Mouse (Mus musculus) neural tube, embryonic 11.5 days (tissue): Measurements from ENCODE around the gene Nav2. TPM values are rescaled to one million over a fixed set of nuclear protein-coding genes. Genes with fewer than 3 reads are reported as not detected.

Source experiments
- ATAC-seq: fragments of 200-750 bp; cut with Nextera tagmentation; 2 replicates; pipeline ENCODE4 v1.8.0; 2017; ENCODE audit warnings: moderate number of reproducible peaks, mild to moderate bottlenecking, moderate TSS enrichment, moderate library complexity; ENCODE audit not compliant: insufficient read depth, low FRiP score, low TSS enrichment
- DNase-seq: peaks from one replicate; pipeline ENCODE4 v3.0.0-alpha.2; 2015; ENCODE audit warnings: low spot score
- H3K27ac ChIP-seq: fragments of 300-500 bp; sonication (generic); 2 replicates; pipeline ENCODE4 v1.5.1; 2014; ENCODE audit warnings: low read depth, mild to moderate bottlenecking, low read length
- H3K27me3 ChIP-seq: fragments of 300-500 bp; sonication (generic); 2 replicates; pipeline ENCODE4 v1.6.1; 2014; ENCODE audit warnings: mild to moderate bottlenecking, low read length, mixed read lengths; ENCODE audit not compliant: control insufficient read depth, insufficient read depth
- H3K36me3 ChIP-seq: fragments of 300-500 bp; sonication (generic); 2 replicates; pipeline ENCODE4 v1.6.1; 2014; ENCODE audit warnings: mild to moderate bottlenecking, low read length, moderate library complexity, mixed read lengths; ENCODE audit not compliant: control insufficient read depth, insufficient read depth
- H3K4me1 ChIP-seq: fragments of 300-500 bp; sonication (generic); 2 replicates; pipeline ENCODE4 v1.6.1; 2014; ENCODE audit warnings: low read length, mixed read lengths; ENCODE audit not compliant: control insufficient read depth, insufficient read depth
- H3K4me2 ChIP-seq: fragments of 300-500 bp; sonication (generic); 2 replicates; pipeline ENCODE4 v1.6.1; 2014; ENCODE audit warnings: low read depth, mild to moderate bottlenecking, moderate library complexity
- H3K4me3 ChIP-seq: fragments of 300-500 bp; sonication (generic); 2 replicates; pipeline ENCODE4 v1.5.1; 2014; ENCODE audit warnings: low read depth, low read length
- H3K9ac ChIP-seq: fragments of 300-500 bp; sonication (generic); 2 replicates; pipeline ENCODE4 v1.6.1; 2014; ENCODE audit warnings: mild to moderate bottlenecking, low read length
- H3K9me3 ChIP-seq: fragments of 300-500 bp; sonication (generic); 2 replicates; pipeline ENCODE4 v1.6.1; 2016; ENCODE audit warnings: low read length; ENCODE audit not compliant: control insufficient read depth
- WGBS: fragments of 180-500 bp; shearing (Covaris S2); extraction: QIAGEN DNeasy Blood & Tissue Kit; methylation state at CpG from one replicate; pipeline ENCODE4 v1.1.7; 2014; 5-methylcytosine and 5-hydroxymethylcytosine counted together
- polyA plus RNA-seq: library from polyadenylated mRNA; unstranded; fragments of >200 nt; fragmentation: Nextera tagmentation; extraction: Ambion mirVana; gene quantifications from 2 replicates; pipeline ENCODE4 v1.2.1, GENCODE M21; 2014

Nav2 gene
- polyA plus RNA-seq, 1 experiment from 2014 or later = 19.2 TPM

DNA sequence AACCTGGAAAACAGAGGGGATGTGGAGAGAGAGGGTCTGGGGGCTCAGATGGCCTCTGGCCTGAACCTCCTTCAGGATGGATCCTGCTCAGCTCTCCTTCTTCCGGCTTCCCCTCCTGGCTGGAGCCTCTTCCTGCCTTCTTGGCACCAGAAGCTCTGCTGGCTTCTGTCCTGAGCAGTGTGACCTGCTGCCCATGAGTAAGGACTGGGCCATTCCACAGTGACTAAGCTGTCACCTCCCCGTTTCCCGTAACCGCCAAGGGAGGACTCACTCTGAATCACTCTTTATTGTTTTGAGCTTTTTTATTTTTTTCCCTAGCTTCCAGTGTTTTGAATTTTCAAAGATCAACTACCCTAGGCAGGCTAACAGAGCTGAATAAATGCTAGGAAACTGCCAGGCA, 304.5 kb downstream of the Nav2 start:
- Histone ChIP-seq H3K4me1 (no peaks in the 10 kb centered on the region), H3K36me3 (no peaks in the 10 kb centered on the region), H3K27me3 (no peaks in the 10 kb centered on the region), H3K4me3 (no peak overlapping the region), H3K4me2 (no peak overlapping the region), H3K27ac (no peak overlapping the region), H3K9me3 (no peaks in the 10 kb centered on the region), H3K9ac (no peak overlapping the region)
- ATAC-seq (no peak), DNase-seq (no peak)
- WGBS = 85% methylated on average over 4 of the region's 4 CpGs

DNA sequence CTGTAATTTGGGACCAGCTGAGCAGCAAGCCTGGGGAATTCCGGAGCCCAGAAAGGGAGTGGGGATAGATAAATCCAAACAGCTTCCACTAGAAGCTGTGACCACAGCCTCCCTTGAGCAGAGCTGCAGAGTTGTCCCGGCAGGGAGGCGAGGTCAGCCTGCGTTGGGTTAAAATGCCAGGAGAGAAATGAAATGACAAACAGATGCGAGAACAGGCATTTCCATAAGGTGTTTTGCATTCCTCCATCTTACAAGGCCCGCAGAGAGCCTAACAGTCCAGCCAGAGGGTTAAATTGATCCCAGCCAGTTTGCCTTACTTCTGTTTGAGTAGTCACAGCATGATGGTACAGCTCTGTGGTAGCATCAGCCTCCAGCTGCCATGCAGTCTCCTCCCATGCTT, 309.3 kb downstream of the Nav2 start:
- WGBS = 71% methylated on average over 6 of the region's 6 CpGs
- H3K27ac ChIP-seq = no peak overlapping the region
- DNase-seq = no peak

DNA sequence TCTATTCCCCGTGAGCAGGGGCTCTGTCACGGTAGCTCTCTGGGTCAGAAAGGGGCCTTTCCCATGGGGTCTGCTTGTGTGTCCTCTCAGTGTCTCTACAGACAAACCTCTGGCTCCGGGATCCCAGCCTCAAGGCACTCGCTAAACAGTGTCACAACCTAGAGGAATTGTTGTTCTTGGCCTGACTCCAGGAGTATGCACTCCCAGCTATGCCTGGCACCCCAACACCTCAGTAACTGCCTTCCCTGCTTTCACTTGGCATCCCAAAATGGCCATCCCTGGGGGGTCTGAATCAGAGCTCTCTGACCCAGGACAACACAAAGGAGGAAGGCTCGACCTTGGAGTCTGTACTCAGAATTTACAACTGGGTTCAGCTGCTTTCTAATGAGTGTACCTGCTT, 317.2 kb downstream of the Nav2 start:
- Histone ChIP-seq H3K4me1 (no peaks in the 10 kb centered on the region), H3K27me3 (no peaks in the 10 kb centered on the region), H3K9ac (no peak overlapping the region), H3K4me3 (no peak overlapping the region), H3K9me3 (no peaks in the 10 kb centered on the region), H3K27ac (no peak overlapping the region), H3K36me3 (no peaks in the 10 kb centered on the region), H3K4me2 (no peak overlapping the region)
- 85% methylated on average over 5 of the region's 5 CpGs for WGBS
- DNase-seq (no peak), ATAC-seq (no peak)

More for the DNA sequence above, 309.3 kb downstream of the Nav2 start:
- H3K4me2 ChIP-seq = no peak overlapping the region
- H3K36me3 ChIP-seq = no peaks in the 10 kb centered on the region
- ATAC-seq = no peak
- no peaks in the 10 kb centered on the region for H3K27me3 ChIP-seq
- H3K9me3 ChIP-seq = no peaks in the 10 kb centered on the region
- no peaks in the 10 kb centered on the region for H3K4me1 ChIP-seq
- H3K9ac ChIP-seq = no peak overlapping the region
- no peak overlapping the region for H3K4me3 ChIP-seq

GRCm38 (mm10) chr7:49232969-49233368, 324.5 kb downstream of the Nav2 start:
- Histone ChIP-seq H3K27me3 (no peaks in the 10 kb centered on the region), H3K9ac (no peak overlapping the region), H3K4me1 (no peaks in the 10 kb centered on the region), H3K9me3 (no peaks in the 10 kb centered on the region), H3K4me2 (no peak overlapping the region), H3K27ac (no peak overlapping the region), H3K4me3 (no peak overlapping the region), H3K36me3 (no peaks in the 10 kb centered on the region)
- WGBS = 88% methylated on average over 2 of the region's 2 CpGs
- no peak for ATAC-seq
- no peak for DNase-seq

DNA sequence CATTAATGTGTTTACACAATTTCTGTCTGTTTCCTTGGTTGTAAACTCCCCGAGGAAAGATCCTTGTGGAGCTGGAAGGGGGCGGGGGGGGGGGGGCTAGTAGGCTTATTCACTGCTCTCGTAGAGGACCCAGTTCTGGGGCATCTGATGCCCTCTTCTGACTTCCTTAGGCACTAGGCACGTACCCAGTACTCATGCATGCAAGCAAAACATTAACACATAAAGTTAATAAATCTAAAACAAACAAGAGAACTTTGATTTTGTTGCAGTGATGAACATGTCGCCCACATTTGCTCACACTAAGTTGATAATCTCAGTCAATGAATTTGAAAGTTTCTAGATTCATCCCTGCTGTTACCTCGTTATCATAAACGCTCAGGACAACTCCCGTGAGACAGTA, 325.8 kb downstream of the Nav2 start:
- 83% methylated on average over 8 of the region's 8 CpGs for WGBS
- H3K4me2 ChIP-seq = no peak overlapping the region
- H3K27ac ChIP-seq = no peak overlapping the region
- no peaks in the 10 kb centered on the region for H3K36me3 ChIP-seq
- no peaks in the 10 kb centered on the region for H3K4me1 ChIP-seq
- H3K9me3 ChIP-seq = no peaks in the 10 kb centered on the region
- no peak for DNase-seq
- H3K27me3 ChIP-seq = no peaks in the 10 kb centered on the region
- no peak overlapping the region for H3K4me3 ChIP-seq
- no peak overlapping the region for H3K9ac ChIP-seq
- no peak for ATAC-seq

GRCm38 (mm10) chr7:49235271-49235681, 326.8 kb downstream of the Nav2 start:
- Histone ChIP-seq H3K36me3 (no peaks in the 10 kb centered on the region), H3K4me2 (no peak overlapping the region), H3K4me1 (no peaks in the 10 kb centered on the region), H3K27ac (no peak overlapping the region), H3K4me3 (no peak overlapping the region), H3K9ac (no peak overlapping the region), H3K9me3 (no peaks in the 10 kb centered on the region), H3K27me3 (no peaks in the 10 kb centered on the region)
- DNase-seq (no peak), ATAC-seq (no peak)
- 87% methylated on average over 9 of the region's 9 CpGs for WGBS

GRCm38 (mm10) chr7:49235821-49236220, 327.3 kb downstream of the Nav2 start:
- DNase-seq (no peak), ATAC-seq (no peak)
- no peak overlapping the region for H3K4me2 ChIP-seq
- no peaks in the 10 kb centered on the region for H3K4me1 ChIP-seq
- no peak overlapping the region for H3K27ac ChIP-seq
- no peak overlapping the region for H3K9ac ChIP-seq
- no peaks in the 10 kb centered on the region for H3K9me3 ChIP-seq
- H3K4me3 ChIP-seq = no peak overlapping the region
- H3K36me3 ChIP-seq = no peaks in the 10 kb centered on the region
- 81% methylated on average over 3 of the region's 3 CpGs for WGBS
- H3K27me3 ChIP-seq = no peaks in the 10 kb centered on the region

DNA sequence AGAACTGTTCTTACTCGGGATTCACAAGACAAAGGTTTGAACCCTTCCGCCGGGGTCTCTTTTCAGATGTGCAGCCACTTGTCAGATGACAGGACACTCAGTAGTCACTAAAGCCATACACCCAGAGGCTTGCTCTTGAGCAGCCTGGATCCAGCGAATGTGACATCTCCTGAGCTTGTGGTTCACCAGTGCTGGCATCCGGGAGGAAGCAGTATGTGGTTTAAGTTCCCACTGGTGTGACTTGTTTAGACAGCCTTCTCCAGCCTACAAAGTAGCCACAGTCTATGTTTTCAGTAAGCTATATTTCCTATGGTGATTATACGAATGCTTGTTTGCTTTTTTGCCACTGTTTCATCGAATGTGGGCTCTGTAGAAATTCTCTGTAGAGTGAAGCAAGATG, 331.9 kb downstream of the Nav2 start:
- no peak for DNase-seq
- Histone ChIP-seq H3K36me3 (no peaks in the 10 kb centered on the region), H3K4me3 (no peak overlapping the region), H3K9ac (no peak overlapping the region), H3K9me3 (no peaks in the 10 kb centered on the region), H3K27me3 (no peaks in the 10 kb centered on the region), H3K27ac (no peak overlapping the region), H3K4me2 (no peak overlapping the region), H3K4me1 (0 out of 2 replicates have a peak, but pooled peaks cover 4% of the 10 kb centered on the region)
- WGBS = 85% methylated on average over 7 of the region's 7 CpGs
- ATAC-seq = no peak

DNA sequence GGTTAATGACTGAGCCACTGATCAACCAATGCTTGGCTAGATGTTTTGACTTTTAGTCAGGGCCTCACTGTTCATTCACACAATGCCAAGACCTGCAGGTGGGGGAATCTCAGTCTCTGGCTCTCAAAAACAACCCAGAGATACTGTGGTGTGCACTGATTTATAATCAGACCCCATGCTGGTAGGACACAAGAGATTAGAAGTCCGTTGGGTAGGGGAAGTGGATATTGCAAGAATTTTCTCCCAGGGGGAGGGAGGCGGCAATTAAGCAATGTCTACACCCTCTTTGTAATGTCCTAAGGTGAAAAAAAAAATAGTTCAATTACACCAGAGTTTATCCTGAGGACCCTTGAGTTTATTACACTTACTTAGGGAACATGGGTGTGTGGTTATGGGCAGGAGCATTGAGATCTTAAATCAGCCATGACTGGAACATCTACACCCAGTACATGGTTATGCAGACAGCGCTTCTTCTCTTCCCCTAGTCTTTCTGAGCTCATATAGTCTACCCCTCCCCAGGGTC, 332.8 kb downstream of the Nav2 start:
- WGBS = 72% methylated on average over 3 of the region's 3 CpGs
- ATAC-seq (no peak), DNase-seq (no peak)
- H3K9me3 ChIP-seq = no peaks in the 10 kb centered on the region
- no peak overlapping the region for H3K9ac ChIP-seq
- no peaks in the 10 kb centered on the region for H3K36me3 ChIP-seq
- H3K4me1 ChIP-seq = peaks cover 7% of the 10 kb centered on the region; the same call in 1 of the 2 replicates
- H3K27ac ChIP-seq = no peak overlapping the region
- no peak overlapping the region for H3K4me3 ChIP-seq
- no peaks in the 10 kb centered on the region for H3K27me3 ChIP-seq
- no peak overlapping the region for H3K4me2 ChIP-seq
